Mouse (Mus musculus) hindbrain, embryonic 16.5 days (tissue): ENCODE measurements at regions not wholly inside any gene's neighbourhood (a gene's known extent, or its start where the extent isn't known, plus 50 kb on each side); places are given as distances from the start of the nearest gene placed in this dataset.

Source experiments
- ATAC-seq: fragments of 200-750 bp; cut with Nextera tagmentation; 2 replicates; pipeline ENCODE4 v1.8.0; 2017; ENCODE audit warnings: moderate TSS enrichment, moderate library complexity
- H3K27ac ChIP-seq: fragments of 300-500 bp; sonication (generic); 2 replicates; pipeline ENCODE4 v1.5.1; 2014; ENCODE audit warnings: low read depth, mild to moderate bottlenecking, control low read depth, low read length, moderate library complexity
- H3K27me3 ChIP-seq: fragments of 300-500 bp; sonication (generic); replicated peaks from 2 replicates; pipeline ENCODE4 v1.6.1; 2014; ENCODE audit warnings: low read length; ENCODE audit not compliant: control insufficient read depth, insufficient read depth
- H3K36me3 ChIP-seq: fragments of 300-500 bp; sonication (generic); 2 replicates; pipeline ENCODE4 v1.6.1; 2014; ENCODE audit warnings: mild to moderate bottlenecking, low read length, moderate library complexity, mixed read lengths; ENCODE audit not compliant: control insufficient read depth, insufficient read depth
- H3K4me1 ChIP-seq: fragments of 300-500 bp; sonication (generic); 2 replicates; pipeline ENCODE4 v1.6.1; 2014; ENCODE audit warnings: low read depth, low read length; ENCODE audit not compliant: control insufficient read depth, insufficient read depth
- H3K4me2 ChIP-seq: fragments of 300-500 bp; sonication (generic); 2 replicates; pipeline ENCODE4 v1.6.1; 2014; ENCODE audit warnings: mild to moderate bottlenecking, low read length, control low read depth, moderate library complexity
- H3K4me3 ChIP-seq: fragments of 300-500 bp; sonication (generic); 2 replicates; pipeline ENCODE4 v1.5.1; 2014; ENCODE audit warnings: mild to moderate bottlenecking, low read length, control low read depth, moderate library complexity
- H3K9ac ChIP-seq: fragments of 300-500 bp; sonication (generic); 2 replicates; pipeline ENCODE4 v1.6.1; 2014; ENCODE audit warnings: low read depth, mild to moderate bottlenecking, control low read depth, low read length, moderate library complexity
- H3K9me3 ChIP-seq: fragments of 300-500 bp; sonication (generic); 2 replicates; pipeline ENCODE4 v1.6.1; 2014; ENCODE audit warnings: mild to moderate bottlenecking, low read length, moderate library complexity; ENCODE audit not compliant: control insufficient read depth
- WGBS: fragments of 180-500 bp; shearing (Covaris S2); extraction: QIAGEN DNeasy Blood & Tissue Kit; methylation state at CpG from one replicate; pipeline ENCODE4 v1.1.7; 2014; 5-methylcytosine and 5-hydroxymethylcytosine counted together

GRCm38 (mm10) chr8:26468441-26468840 is 349.1 kb downstream of the Gm45692 start:
- no peak for ATAC-seq
- WGBS, result 81% methylated on average over 2 of the region's 2 CpGs
- H3K9me3 ChIP-seq, result no peaks in the 10 kb centered on the region
- no peak overlapping the region for H3K27ac ChIP-seq
- no peaks in the 10 kb centered on the region for H3K27me3 ChIP-seq
- H3K4me2 ChIP-seq, result no peak overlapping the region
- H3K4me1 ChIP-seq, result peaks cover 5% of the 10 kb centered on the region
- H3K9ac ChIP-seq, result no peak overlapping the region
- H3K36me3 ChIP-seq, result no peaks in the 10 kb centered on the region
- no peak overlapping the region for H3K4me3 ChIP-seq

- no peak overlapping the region for H3K9ac ChIP-seq
- H3K27ac ChIP-seq, result no peak overlapping the region
- no peak overlapping the region for H3K4me3 ChIP-seq
- H3K4me1 ChIP-seq, result peaks cover 5% of the 10 kb centered on the region
- ATAC-seq, result no peak
- H3K27me3 ChIP-seq, result no peaks in the 10 kb centered on the region
- H3K36me3 ChIP-seq, result no peaks in the 10 kb centered on the region
- H3K4me2 ChIP-seq, result no peak overlapping the region
- H3K9me3 ChIP-seq, result no peaks in the 10 kb centered on the region
- 38% methylated on average over 6 of the region's 6 CpGs for WGBS
Observed at GRCm38 (mm10) chr8:26469705-26470104, 350.4 kb downstream of the Gm45692 start.

- Histone ChIP-seq H3K27me3 (no peaks in the 10 kb centered on the region; the same call in 1 of the 2 replicates), H3K27ac (no peak overlapping the region), H3K4me2 (no peak overlapping the region), H3K9me3 (no peaks in the 10 kb centered on the region), H3K4me3 (no peak overlapping the region), H3K9ac (no peak overlapping the region), H3K4me1 (peaks cover 5% of the 10 kb centered on the region), H3K36me3 (no peaks in the 10 kb centered on the region)
- WGBS, result 15% methylated on average over 12 of the region's 12 CpGs
- peak; percentile 40; the same call in 1 of the 2 replicates for ATAC-seq
Observed at GRCm38 (mm10) chr8:26471811-26472550, 352.6 kb downstream of the Gm45692 start.

- Histone ChIP-seq H3K27me3 (no peaks in the 10 kb centered on the region), H3K4me3 (no peak overlapping the region), H3K27ac (no peak overlapping the region), H3K9me3 (no peaks in the 10 kb centered on the region), H3K9ac (no peak overlapping the region), H3K4me2 (no peak overlapping the region), H3K4me1 (no peaks in the 10 kb centered on the region; the same call in 1 of the 2 replicates), H3K36me3 (no peaks in the 10 kb centered on the region)
- ATAC-seq, result no peak
- WGBS, result 90% methylated on average over 5 of the region's 5 CpGs
Observed at GRCm38 (mm10) chr8:26484749-26485148, 365.4 kb downstream of the Gm45692 start.

- H3K9ac ChIP-seq, result no peak overlapping the region
- no peak overlapping the region for H3K4me3 ChIP-seq
- no peak overlapping the region for H3K4me2 ChIP-seq
- no peaks in the 10 kb centered on the region for H3K9me3 ChIP-seq
- H3K4me1 ChIP-seq, result no peaks in the 10 kb centered on the region; the same call in 1 of the 2 replicates
- H3K36me3 ChIP-seq, result no peaks in the 10 kb centered on the region
- 84% methylated on average over 7 of the region's 7 CpGs for WGBS
- no peaks in the 10 kb centered on the region for H3K27me3 ChIP-seq
- ATAC-seq, result no peak
- H3K27ac ChIP-seq, result no peak overlapping the region
Observed at GRCm38 (mm10) chr8:26487866-26488265, 368.5 kb downstream of the Gm45692 start.

- H3K9ac ChIP-seq, result no peak overlapping the region
- no peak for ATAC-seq
- H3K27me3 ChIP-seq, result no peaks in the 10 kb centered on the region
- H3K4me2 ChIP-seq, result no peak overlapping the region
- H3K9me3 ChIP-seq, result no peaks in the 10 kb centered on the region
- H3K27ac ChIP-seq, result no peak overlapping the region
- H3K36me3 ChIP-seq, result no peaks in the 10 kb centered on the region
- no peaks in the 10 kb centered on the region; the same call in 1 of the 2 replicates for H3K4me1 ChIP-seq
- no peak overlapping the region for H3K4me3 ChIP-seq
- 34% methylated on average over 8 of the region's 8 CpGs for WGBS
Observed at GRCm38 (mm10) chr8:26488590-26488989, 369.3 kb downstream of the Gm45692 start.

GRCm38 (mm10) chr8:26501196-26501813 is 382.0 kb downstream of the Gm45692 start:
- WGBS, result 75% methylated on average over 9 of the region's 9 CpGs
- Histone ChIP-seq H3K9ac (no peak overlapping the region), H3K27ac (no peak overlapping the region), H3K4me1 (no peaks in the 10 kb centered on the region), H3K27me3 (no peaks in the 10 kb centered on the region), H3K36me3 (no peaks in the 10 kb centered on the region), H3K9me3 (no peaks in the 10 kb centered on the region), H3K4me2 (no peak overlapping the region), H3K4me3 (no peak overlapping the region)
- ATAC-seq, result no peak

- ATAC-seq, result no peak; the same call in 1 of the 2 replicates
- Histone ChIP-seq H3K4me2 (no peak overlapping the region), H3K27ac (no peak overlapping the region), H3K27me3 (no peaks in the 10 kb centered on the region), H3K9me3 (no peaks in the 10 kb centered on the region), H3K9ac (no peak overlapping the region), H3K36me3 (no peaks in the 10 kb centered on the region), H3K4me3 (no peak overlapping the region), H3K4me1 (no peaks in the 10 kb centered on the region)
- WGBS, result 53% methylated on average over 11 of the region's 11 CpGs
Observed at GRCm38 (mm10) chr8:26501814-26502572, 382.7 kb downstream of the Gm45692 start.

GRCm38 (mm10) chr8:26502772-26503171 is 383.4 kb downstream of the Gm45692 start:
- WGBS, result 48% methylated on average over 4 of the region's 4 CpGs
- ATAC-seq, result no peak

More at GRCm38 (mm10) chr8:26502772-26503171, 383.4 kb downstream of the Gm45692 start:
- H3K9ac ChIP-seq, result no peak overlapping the region
- no peak overlapping the region for H3K27ac ChIP-seq
- no peak overlapping the region for H3K4me3 ChIP-seq
- no peaks in the 10 kb centered on the region for H3K36me3 ChIP-seq
- peaks cover 3% of the 10 kb centered on the region; the same call in 1 of the 2 replicates for H3K4me1 ChIP-seq
- H3K4me2 ChIP-seq, result no peak overlapping the region
- H3K27me3 ChIP-seq, result no peaks in the 10 kb centered on the region
- H3K9me3 ChIP-seq, result no peaks in the 10 kb centered on the region
